Mouse (Mus musculus): ENCODE results near the gene Ppm1g. TPM values are rescaled to one million over a fixed set of nuclear protein-coding genes. Genes with fewer than 3 reads are reported as not detected.

Gene Ppm1g
- 100 to 1,000 TPM; 127 to 149 TPM for total RNA-seq (2023)

GRCm38 (mm10) chr5:31220448-31221303, at the start of gene Ppm1g:
TSS of gene Ppm1g (minus strand) at chr5:31220687.

GRCm38 (mm10) chr5:31251541-31252101, 31.1 kb upstream of the Ppm1g start, which contains the start of gene Krtcap3:
TSS of gene Krtcap3 (plus strand) at chr5:31251691.

GRCm38 (mm10) chr5:31240637-31241521, 20.4 kb upstream of the Ppm1g start, which contains the start of the genes Nrbp1 and Gm9970:
TSS of gene Nrbp1 (plus strand) at chr5:31240864.
TSS of gene Gm9970 (minus strand) at chr5:31241232.

GRCm38 (mm10) chr5:31201742-31202590, 18.5 kb downstream of the Ppm1g start, which contains the start of gene Zfp513:
TSS of gene Zfp513 (minus strand) at chr5:31202303.

GRCm38 (mm10) chr5:31192939-31193630, 27.4 kb downstream of the Ppm1g start, which contains the start of the genes Snx17 and Eif2b4:
TSS of gene Snx17 (plus strand) at chr5:31193227.
TSS of gene Eif2b4 (minus strand) at chr5:31193430.

GRCm38 (mm10) chr5:31179766-31180630, 40.5 kb downstream of the Ppm1g start, which contains the start of the genes Gm29609 and Gtf3c2:
TSS of gene Gm29609 (minus strand) at chr5:31179911.
TSS of gene Gtf3c2 (minus strand) at chr5:31180144.

GRCm38 (mm10) chr5:31154152-31154553, 66.3 kb downstream of the Ppm1g start, which contains the start of gene Mpv17:
TSS of gene Mpv17 (minus strand) at chr5:31154251.

Other genes starting within 250 kb of the Ppm1g start
- gene Atraid, start 172.4 kb downstream of the Ppm1g start, total RNA-seq (2023): 10 to 100 TPM; 25.9 to 48.3 TPM
- gene Slc5a6, start 171.8 kb downstream of the Ppm1g start, total RNA-seq (2023): 10 to 100 TPM; 12.3 to 12.4 TPM
- gene Cad, start 165.9 kb downstream of the Ppm1g start, total RNA-seq (2023): 10 to 100 TPM; 51.5 to 66.7 TPM
- not detected for gene Dnajc5g, start 114.4 kb downstream of the Ppm1g start, total RNA-seq (2023)
- gene Slc30a3, start 112.5 kb downstream of the Ppm1g start, total RNA-seq (2023): under 1 TPM in 1 of 2 experiments, not detected in 1; 0.55 TPM
- gene Trim54, start 104.0 kb downstream of the Ppm1g start, total RNA-seq (2023): not detected
- gene Ucn, start 81.9 kb downstream of the Ppm1g start, total RNA-seq (2023): not detected
- 10 to 100 TPM; 24.0 to 27.0 TPM for gene Mpv17, start 66.4 kb downstream of the Ppm1g start, total RNA-seq (2023)
- gene Gm29609, start 40.8 kb downstream of the Ppm1g start, total RNA-seq (2023): 1 to 10 TPM; 5.5 to 8.1 TPM
- gene Gtf3c2, start 40.5 kb downstream of the Ppm1g start, total RNA-seq (2023): 100 to 1,000 TPM; 206 to 216 TPM
- gene Snx17, start 27.5 kb downstream of the Ppm1g start, total RNA-seq (2023): 10 to 100 TPM; 87.5 to 89.2 TPM
- 10 to 100 TPM; 39.8 to 43.5 TPM for gene Eif2b4, start 27.3 kb downstream of the Ppm1g start, total RNA-seq (2023)
- gene Zfp513, start 18.4 kb downstream of the Ppm1g start, total RNA-seq (2023): 10 to 100 TPM; 64.4 to 65.3 TPM
- gene Nrbp1, start 20.2 kb upstream of the Ppm1g start, total RNA-seq (2023): 100 to 1,000 TPM; 280 to 339 TPM
- gene Gm9970, start 20.5 kb upstream of the Ppm1g start, total RNA-seq (2023): 1 to 10 TPM; 1.5 to 2.7 TPM
- gene Krtcap3, start 31.0 kb upstream of the Ppm1g start, total RNA-seq (2023): 10 to 100 TPM; 19.0 to 25.7 TPM
- gene Ift172, start 70.4 kb upstream of the Ppm1g start, total RNA-seq (2023): 10 to 100 TPM; 45.7 to 49.5 TPM
- gene Fndc4, start 75.4 kb upstream of the Ppm1g start, total RNA-seq (2023): 1 to 10 TPM; 1.3 to 1.4 TPM
- gene Gckr, start 76.8 kb upstream of the Ppm1g start, total RNA-seq (2023): not detected
- gene Zfp512, start 231.7 kb upstream of the Ppm1g start, total RNA-seq (2023): 10 to 100 TPM; 38.8 to 46.6 TPM

Data from B cell, adult 67 days (primary cell).